Mouse (Mus musculus): ENCODE measurements around the gene Large1. TPM values are rescaled to one million over a fixed set of nuclear protein-coding genes. Genes with fewer than 3 reads are reported as not detected.
"Not testable (repeated sequence)": the region's sequence is repeated elsewhere in the genome, so short reads cannot be mapped to it uniquely, and the experiment has no call there.

Large1 gene
- polyA plus RNA-seq, 1 experiment, result 8.3 TPM

DNA sequence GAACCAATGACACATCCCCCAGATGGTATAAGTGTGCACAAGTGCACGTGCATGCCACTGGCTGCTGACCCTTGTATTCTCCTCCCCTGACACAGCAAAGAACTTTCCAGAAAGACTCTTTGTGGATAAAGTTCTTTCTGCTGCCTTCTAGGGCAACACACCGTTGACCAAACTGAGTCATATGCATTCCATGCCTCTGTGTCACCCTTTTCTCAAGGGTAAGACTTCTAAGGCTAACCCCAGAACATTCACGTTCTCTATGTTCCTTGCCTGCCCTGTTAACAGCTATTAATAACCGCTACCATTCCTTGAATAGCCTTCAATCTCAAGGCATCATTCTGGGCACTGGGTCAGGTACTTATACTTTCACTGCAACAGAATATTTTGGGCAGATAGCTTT lies 77.3 kb downstream of the Large1 start:
- H3K27me3 ChIP-seq (replicated peaks; ENCODE audit: control insufficient read depth, insufficient read depth, low read length), result no peaks in the 10 kb centered on the region
- H3K36me3 ChIP-seq (ENCODE audit: control insufficient read depth, insufficient read depth, low read length), result no peaks in the 10 kb centered on the region
- H3K4me3 ChIP-seq (ENCODE audit: insufficient read depth, low read depth, low read length), result no peak overlapping the region
- DNase-seq, result peak; percentile 20
- H3K4me1 ChIP-seq (ENCODE audit: control insufficient read depth, insufficient read depth, low read length), result peaks cover 6% of the 10 kb centered on the region; the same call in 1 of the 2 replicates
- WGBS, result 59% methylated on average over 4 of the region's 4 CpGs
- no peak overlapping the region for H3K27ac ChIP-seq (ENCODE audit: insufficient read depth, low read depth, low read length)
- TF ChIP-seq CTCF (conservative IDR thresholded peaks at IDR 0.05; ENCODE audit: insufficient read depth, insufficient read length, low read depth, low read length) (no peak), POLR2A (IDR thresholded peaks at IDR 0.05; ENCODE audit: low read depth, low read length) (no peak)

DNA sequence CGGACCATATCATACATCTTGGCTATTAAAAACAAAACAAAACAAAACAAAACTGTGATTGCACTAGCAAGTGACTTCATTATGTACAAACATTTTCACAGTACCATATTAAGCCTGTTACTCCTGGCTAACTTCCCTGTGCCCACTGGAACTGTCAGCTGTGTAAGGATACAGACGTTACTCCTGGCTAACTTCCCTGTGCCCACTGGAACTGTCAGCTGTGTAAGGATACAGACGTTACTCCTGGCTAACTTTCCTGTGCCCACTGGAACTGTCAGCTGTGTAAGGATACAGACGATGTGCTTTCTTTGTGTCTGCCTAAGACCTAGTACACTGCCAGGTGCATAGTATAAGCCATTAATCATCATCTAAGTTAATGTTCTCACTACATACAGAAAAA lies 77.9 kb downstream of the Large1 start:
- WGBS, result 35% methylated on average over 4 of the region's 4 CpGs
- DNase-seq, result not testable (repeated sequence)

DNA sequence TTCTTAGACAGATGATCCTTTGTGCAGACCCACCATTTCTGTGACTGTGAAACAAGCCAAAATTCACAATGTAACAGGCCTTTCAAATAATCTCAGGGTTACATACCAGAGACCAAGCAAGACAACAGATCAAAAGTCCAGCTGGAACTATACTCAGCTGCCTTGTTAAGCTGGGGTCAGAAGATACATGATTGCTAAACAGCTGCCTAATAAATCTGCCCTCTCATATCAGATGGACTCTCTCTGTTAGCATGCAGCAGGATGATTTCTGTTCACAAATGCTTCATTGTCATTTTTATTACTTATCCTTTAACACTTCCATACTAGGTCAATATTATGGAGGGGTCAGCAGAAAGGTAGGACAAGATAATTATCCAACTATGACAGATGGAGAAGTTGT lies 80.2 kb downstream of the Large1 start:
- DNase-seq, result peak; percentile 50
- Histone ChIP-seq H3K27ac (ENCODE audit: insufficient read depth, low read depth, low read length) (0 out of 2 replicates have a peak overlapping the region, but pooled peaks have one; percentile 16), H3K36me3 (ENCODE audit: control insufficient read depth, insufficient read depth, low read length) (no peaks in the 10 kb centered on the region), H3K4me1 (ENCODE audit: control insufficient read depth, insufficient read depth, low read length) (peaks cover 6% of the 10 kb centered on the region; the same call in 1 of the 2 replicates), H3K27me3 (replicated peaks; ENCODE audit: control insufficient read depth, insufficient read depth, low read length) (no peaks in the 10 kb centered on the region), H3K4me3 (ENCODE audit: insufficient read depth, low read depth, low read length) (no peak overlapping the region)
- TF ChIP-seq POLR2A (IDR thresholded peaks at IDR 0.05; ENCODE audit: low read depth, low read length), result no peak
- TF ChIP-seq CTCF (conservative IDR thresholded peaks at IDR 0.05; ENCODE audit: insufficient read depth, insufficient read length, low read depth, low read length), result no peak

More for the DNA sequence above, 77.9 kb downstream of the Large1 start:
- not testable (repeated sequence) for H3K4me1 ChIP-seq (ENCODE audit: control insufficient read depth, insufficient read depth, low read length); H3K27ac ChIP-seq (ENCODE audit: insufficient read depth, low read depth, low read length); H3K36me3 ChIP-seq (ENCODE audit: control insufficient read depth, insufficient read depth, low read length); H3K27me3 ChIP-seq (replicated peaks; ENCODE audit: control insufficient read depth, insufficient read depth, low read length); H3K4me3 ChIP-seq (ENCODE audit: insufficient read depth, low read depth, low read length)

DNA sequence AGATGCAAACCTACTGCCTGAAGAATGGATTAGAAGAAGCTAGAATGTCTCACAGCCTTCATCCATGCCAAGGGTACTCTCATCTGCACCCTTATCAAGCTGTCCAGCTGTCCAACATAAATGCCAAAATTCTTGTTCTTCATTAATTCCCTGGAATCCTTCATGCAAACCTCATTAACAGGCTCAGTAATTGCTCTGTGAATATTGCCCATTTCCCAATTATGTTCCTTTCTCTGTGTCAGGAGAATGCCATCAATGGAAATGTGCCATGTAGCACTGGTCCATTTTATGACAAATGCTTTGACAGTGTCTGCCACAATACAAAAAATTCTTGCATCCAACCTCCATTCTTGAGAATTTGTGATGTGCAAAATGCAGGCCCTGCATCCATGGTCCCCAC lies 82.3 kb downstream of the Large1 start:
- no peak for DNase-seq
- Histone ChIP-seq H3K4me1 (ENCODE audit: control insufficient read depth, insufficient read depth, low read length) (peaks cover 6% of the 10 kb centered on the region; the same call in 1 of the 2 replicates), H3K4me3 (ENCODE audit: insufficient read depth, low read depth, low read length) (no peak overlapping the region), H3K27ac (ENCODE audit: insufficient read depth, low read depth, low read length) (no peak overlapping the region), H3K27me3 (replicated peaks; ENCODE audit: control insufficient read depth, insufficient read depth, low read length) (no peaks in the 10 kb centered on the region), H3K36me3 (ENCODE audit: control insufficient read depth, insufficient read depth, low read length) (no peaks in the 10 kb centered on the region)
- TF ChIP-seq POLR2A (IDR thresholded peaks at IDR 0.05; ENCODE audit: low read depth, low read length) (no peak), CTCF (conservative IDR thresholded peaks at IDR 0.05; ENCODE audit: insufficient read depth, insufficient read length, low read depth, low read length) (no peak)

DNA sequence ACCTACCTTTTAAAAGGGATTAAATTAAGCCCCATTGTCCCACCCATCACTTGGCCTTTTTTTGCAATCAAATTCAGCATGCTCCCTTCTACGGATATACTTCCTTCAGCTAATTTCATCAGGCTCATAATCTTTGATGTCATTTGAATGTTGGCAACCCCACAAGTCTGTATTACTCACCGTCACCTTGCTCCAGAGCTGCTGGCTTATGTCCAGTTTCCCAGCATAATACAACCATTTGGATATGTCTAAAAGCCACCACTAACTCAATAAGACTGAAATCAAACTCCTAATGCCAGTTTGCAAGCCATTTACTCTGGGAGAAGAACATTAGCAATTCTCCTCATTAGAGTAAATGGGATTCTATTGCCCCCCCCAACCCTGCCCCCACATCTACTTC lies 95.4 kb downstream of the Large1 start:
- no peak overlapping the region for H3K27ac ChIP-seq (ENCODE audit: insufficient read depth, low read depth, low read length)
- H3K4me3 ChIP-seq (ENCODE audit: insufficient read depth, low read depth, low read length), result no peak overlapping the region
- no peaks in the 10 kb centered on the region for H3K36me3 ChIP-seq (ENCODE audit: control insufficient read depth, insufficient read depth, low read length)
- DNase-seq, result no peak
- no peak for TF ChIP-seq CTCF (conservative IDR thresholded peaks at IDR 0.05; ENCODE audit: insufficient read depth, insufficient read length, low read depth, low read length)
- no peak for TF ChIP-seq POLR2A (IDR thresholded peaks at IDR 0.05; ENCODE audit: low read depth, low read length)
- no peaks in the 10 kb centered on the region for H3K27me3 ChIP-seq (replicated peaks; ENCODE audit: control insufficient read depth, insufficient read depth, low read length)
- no peaks in the 10 kb centered on the region for H3K4me1 ChIP-seq (ENCODE audit: control insufficient read depth, insufficient read depth, low read length)
- WGBS, result 39% methylated on average over 2 of the region's 2 CpGs

DNA sequence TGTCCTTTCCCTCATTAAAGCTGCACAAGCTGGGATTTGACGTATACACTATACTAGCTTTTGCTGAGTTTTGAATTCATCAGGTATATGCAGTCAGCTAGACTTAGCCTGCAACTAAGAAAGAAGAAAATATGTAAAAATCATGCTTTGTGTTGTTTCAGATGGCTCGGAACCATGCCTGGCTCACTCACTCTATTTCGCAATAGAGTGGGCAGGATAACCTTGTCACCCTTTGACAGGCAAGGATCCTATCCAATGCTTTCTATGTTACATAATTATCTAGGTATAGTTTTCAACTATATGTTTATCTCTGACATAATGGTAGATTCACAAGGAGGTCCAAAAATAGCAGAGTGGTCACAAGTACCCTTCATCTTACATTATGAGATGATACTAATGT lies 109.2 kb downstream of the Large1 start:
- Histone ChIP-seq H3K4me1 (ENCODE audit: control insufficient read depth, insufficient read depth, low read length) (no peaks in the 10 kb centered on the region), H3K27ac (ENCODE audit: insufficient read depth, low read depth, low read length) (no peak overlapping the region), H3K27me3 (replicated peaks; ENCODE audit: control insufficient read depth, insufficient read depth, low read length) (no peaks in the 10 kb centered on the region), H3K4me3 (ENCODE audit: insufficient read depth, low read depth, low read length) (no peak overlapping the region), H3K36me3 (ENCODE audit: control insufficient read depth, insufficient read depth, low read length) (no peaks in the 10 kb centered on the region)
- DNase-seq, result no peak
- no peak for TF ChIP-seq CTCF (conservative IDR thresholded peaks at IDR 0.05; ENCODE audit: insufficient read depth, insufficient read length, low read depth, low read length)
- over 99% methylated on average over 3 of the region's 3 CpGs for WGBS

DNA sequence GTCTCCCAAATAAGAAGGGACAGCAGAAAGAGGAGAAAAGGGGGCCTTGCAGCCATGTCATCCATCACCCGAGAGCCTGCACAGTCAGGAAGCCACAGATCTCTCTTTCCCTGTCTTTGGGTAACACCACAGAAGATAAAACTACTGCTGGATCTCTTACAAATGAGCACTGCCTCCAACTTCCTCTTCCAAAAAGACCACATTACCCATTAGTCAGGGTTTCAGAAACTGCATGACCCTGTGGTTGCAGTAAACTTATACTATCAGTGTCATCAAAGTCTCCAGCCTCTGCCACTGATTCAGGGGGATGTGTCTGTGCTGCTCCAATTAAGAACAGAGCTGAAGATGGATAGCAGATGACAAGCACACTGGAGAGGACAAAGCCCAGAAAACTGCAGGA lies 111.3 kb downstream of the Large1 start:
- Histone ChIP-seq H3K4me3 (ENCODE audit: insufficient read depth, low read depth, low read length) (no peak overlapping the region), H3K27ac (ENCODE audit: insufficient read depth, low read depth, low read length) (no peak overlapping the region), H3K27me3 (replicated peaks; ENCODE audit: control insufficient read depth, insufficient read depth, low read length) (no peaks in the 10 kb centered on the region), H3K36me3 (ENCODE audit: control insufficient read depth, insufficient read depth, low read length) (no peaks in the 10 kb centered on the region), H3K4me1 (ENCODE audit: control insufficient read depth, insufficient read depth, low read length) (no peaks in the 10 kb centered on the region)
- WGBS, result 55% methylated on average over 1 of the region's 1 CpGs
- TF ChIP-seq CTCF (conservative IDR thresholded peaks at IDR 0.05; ENCODE audit: insufficient read depth, insufficient read length, low read depth, low read length), result no peak
- DNase-seq, result no peak

DNA sequence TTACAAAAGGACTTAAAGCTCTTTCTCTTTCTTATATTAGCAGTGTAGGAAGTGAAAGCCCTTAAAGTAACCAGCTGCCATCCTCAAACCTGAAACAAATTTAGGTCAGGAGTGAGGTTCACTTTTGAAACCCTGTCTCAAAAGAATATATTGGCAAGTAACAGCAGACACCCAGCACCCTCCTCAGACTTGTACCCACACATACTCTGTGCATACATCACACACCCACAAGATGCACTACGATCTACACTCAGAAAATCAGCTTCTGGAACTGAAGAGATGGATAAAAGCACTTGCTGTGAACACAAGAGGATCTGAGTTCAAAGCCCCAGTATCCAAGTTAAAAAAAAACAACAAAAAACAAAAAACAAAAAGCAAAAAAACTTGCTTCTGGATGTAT lies 119.1 kb downstream of the Large1 start:
- Histone ChIP-seq H3K4me3 (ENCODE audit: insufficient read depth, low read depth, low read length) (no peak overlapping the region), H3K27ac (ENCODE audit: insufficient read depth, low read depth, low read length) (no peak overlapping the region), H3K4me1 (ENCODE audit: control insufficient read depth, insufficient read depth, low read length) (peaks cover 3% of the 10 kb centered on the region; the same call in 1 of the 2 replicates), H3K27me3 (replicated peaks; ENCODE audit: control insufficient read depth, insufficient read depth, low read length) (no peaks in the 10 kb centered on the region), H3K36me3 (ENCODE audit: control insufficient read depth, insufficient read depth, low read length) (no peaks in the 10 kb centered on the region)
- WGBS, result 95% methylated on average over 1 of the region's 1 CpGs
- no peak for DNase-seq
- TF ChIP-seq POLR2A (IDR thresholded peaks at IDR 0.05; ENCODE audit: low read depth, low read length), result no peak
- no peak for TF ChIP-seq CTCF (conservative IDR thresholded peaks at IDR 0.05; ENCODE audit: insufficient read depth, insufficient read length, low read depth, low read length)

All from kidney, adult 2 months (tissue).